Mouse (Mus musculus): Measurements from ENCODE around the gene Slc16a7. TPM values are rescaled to one million over a fixed set of nuclear protein-coding genes. Genes with fewer than 3 reads are reported as not detected.

Slc16a7 gene
- polyA plus RNA-seq, 1 experiment = 0.46 TPM

GRCm38 (mm10) chr10:125285386-125285785, 103.9 kb downstream of the Slc16a7 start:
- H3K27ac ChIP-seq (ENCODE audit: insufficient read depth, low read depth, low read length) = no peak overlapping the region
- no peaks in the 10 kb centered on the region for H3K27me3 ChIP-seq (ENCODE audit: control insufficient read depth, insufficient read depth, low read length)
- 61% methylated on average over 5 of the region's 5 CpGs for WGBS
- TF ChIP-seq CTCF (IDR thresholded peaks at IDR 0.05; ENCODE audit: extremely low read depth, insufficient read length, insufficient replicate concordance, low read depth, low read length) (no peak), POLR2A (IDR thresholded peaks at IDR 0.05; ENCODE audit: low read depth, low read length) (no peak)
- no peak overlapping the region for H3K4me3 ChIP-seq (ENCODE audit: low read depth, low read length)
- H3K4me1 ChIP-seq (ENCODE audit: control insufficient read depth, insufficient read depth, insufficient read length, low read length) = no peaks in the 10 kb centered on the region
- H3K36me3 ChIP-seq (ENCODE audit: control insufficient read depth, insufficient read depth, low read length) = no peaks in the 10 kb centered on the region

GRCm38 (mm10) chr10:125275149-125275848, 114.0 kb downstream of the Slc16a7 start:
- TF ChIP-seq CTCF (IDR thresholded peaks at IDR 0.05; ENCODE audit: extremely low read depth, insufficient read length, insufficient replicate concordance, low read depth, low read length) (no peak), POLR2A (IDR thresholded peaks at IDR 0.05; ENCODE audit: low read depth, low read length) (no peak)
- H3K4me3 ChIP-seq (ENCODE audit: low read depth, low read length) = no peak overlapping the region
- H3K27me3 ChIP-seq (ENCODE audit: control insufficient read depth, insufficient read depth, low read length) = no peaks in the 10 kb centered on the region
- H3K4me1 ChIP-seq (ENCODE audit: control insufficient read depth, insufficient read depth, insufficient read length, low read length) = no peaks in the 10 kb centered on the region
- no peak overlapping the region for H3K27ac ChIP-seq (ENCODE audit: insufficient read depth, low read depth, low read length)
- WGBS = 84% methylated on average over 12 of the region's 12 CpGs
- H3K36me3 ChIP-seq (ENCODE audit: control insufficient read depth, insufficient read depth, low read length) = no peaks in the 10 kb centered on the region

- H3K36me3 ChIP-seq (ENCODE audit: control insufficient read depth, insufficient read depth, low read length) = no peaks in the 10 kb centered on the region
- H3K4me1 ChIP-seq (ENCODE audit: control insufficient read depth, insufficient read depth, insufficient read length, low read length) = no peaks in the 10 kb centered on the region
- no peak overlapping the region for H3K27ac ChIP-seq (ENCODE audit: insufficient read depth, low read depth, low read length)
- no peak for TF ChIP-seq CTCF (IDR thresholded peaks at IDR 0.05; ENCODE audit: extremely low read depth, insufficient read length, insufficient replicate concordance, low read depth, low read length)
- TF ChIP-seq POLR2A (IDR thresholded peaks at IDR 0.05; ENCODE audit: low read depth, low read length) = no peak
- WGBS = 83% methylated on average over 5 of the region's 5 CpGs
- no peak overlapping the region for H3K4me3 ChIP-seq (ENCODE audit: low read depth, low read length)
- no peaks in the 10 kb centered on the region for H3K27me3 ChIP-seq (ENCODE audit: control insufficient read depth, insufficient read depth, low read length)
Observed at GRCm38 (mm10) chr10:125274519-125275148, 114.6 kb downstream of the Slc16a7 start.

GRCm38 (mm10) chr10:125273759-125274158, 115.5 kb downstream of the Slc16a7 start:
- no peak overlapping the region for H3K27ac ChIP-seq (ENCODE audit: insufficient read depth, low read depth, low read length)

GRCm38 (mm10) chr10:125271448-125271847, 117.8 kb downstream of the Slc16a7 start:
- Histone ChIP-seq H3K27ac (ENCODE audit: insufficient read depth, low read depth, low read length) (no peak overlapping the region), H3K4me1 (ENCODE audit: control insufficient read depth, insufficient read depth, insufficient read length, low read length) (peaks cover under 1% of the 10 kb centered on the region; the same call in 1 of the 2 replicates), H3K36me3 (ENCODE audit: control insufficient read depth, insufficient read depth, low read length) (no peaks in the 10 kb centered on the region), H3K27me3 (ENCODE audit: control insufficient read depth, insufficient read depth, low read length) (no peaks in the 10 kb centered on the region), H3K4me3 (ENCODE audit: low read depth, low read length) (no peak overlapping the region)
- 48% methylated on average over 5 of the region's 5 CpGs for WGBS
- TF ChIP-seq CTCF (IDR thresholded peaks at IDR 0.05; ENCODE audit: extremely low read depth, insufficient read length, insufficient replicate concordance, low read depth, low read length) (no peak), POLR2A (IDR thresholded peaks at IDR 0.05; ENCODE audit: low read depth, low read length) (no peak)

More at GRCm38 (mm10) chr10:125273759-125274158, 115.5 kb downstream of the Slc16a7 start:
- H3K4me1 ChIP-seq (ENCODE audit: control insufficient read depth, insufficient read depth, insufficient read length, low read length) = no peaks in the 10 kb centered on the region
- H3K4me3 ChIP-seq (ENCODE audit: low read depth, low read length) = no peak overlapping the region
- WGBS = 78% methylated on average over 7 of the region's 7 CpGs
- TF ChIP-seq CTCF (IDR thresholded peaks at IDR 0.05; ENCODE audit: extremely low read depth, insufficient read length, insufficient replicate concordance, low read depth, low read length) (no peak), POLR2A (IDR thresholded peaks at IDR 0.05; ENCODE audit: low read depth, low read length) (no peak)
- H3K36me3 ChIP-seq (ENCODE audit: control insufficient read depth, insufficient read depth, low read length) = no peaks in the 10 kb centered on the region
- H3K27me3 ChIP-seq (ENCODE audit: control insufficient read depth, insufficient read depth, low read length) = no peaks in the 10 kb centered on the region

- Histone ChIP-seq H3K36me3 (ENCODE audit: control insufficient read depth, insufficient read depth, low read length) (no peaks in the 10 kb centered on the region), H3K4me3 (ENCODE audit: low read depth, low read length) (no peak overlapping the region), H3K4me1 (ENCODE audit: control insufficient read depth, insufficient read depth, insufficient read length, low read length) (peaks cover 5% of the 10 kb centered on the region; the same call in 1 of the 2 replicates), H3K27ac (ENCODE audit: insufficient read depth, low read depth, low read length) (no peak overlapping the region), H3K27me3 (ENCODE audit: control insufficient read depth, insufficient read depth, low read length) (no peaks in the 10 kb centered on the region)
- TF ChIP-seq POLR2A (IDR thresholded peaks at IDR 0.05; ENCODE audit: low read depth, low read length) = no peak
- no peak for TF ChIP-seq CTCF (IDR thresholded peaks at IDR 0.05; ENCODE audit: extremely low read depth, insufficient read length, insufficient replicate concordance, low read depth, low read length)
- 15% methylated on average over 5 of the region's 5 CpGs for WGBS
Observed at GRCm38 (mm10) chr10:125270266-125270665, 119.0 kb downstream of the Slc16a7 start.

GRCm38 (mm10) chr10:125266322-125266721, 122.9 kb downstream of the Slc16a7 start:
- H3K36me3 ChIP-seq (ENCODE audit: control insufficient read depth, insufficient read depth, low read length) = no peaks in the 10 kb centered on the region
- TF ChIP-seq POLR2A (IDR thresholded peaks at IDR 0.05; ENCODE audit: low read depth, low read length) (no peak), CTCF (IDR thresholded peaks at IDR 0.05; ENCODE audit: extremely low read depth, insufficient read length, insufficient replicate concordance, low read depth, low read length) (no peak)
- H3K4me3 ChIP-seq (ENCODE audit: low read depth, low read length) = no peak overlapping the region
- peaks cover 5% of the 10 kb centered on the region; the same call in 1 of the 2 replicates for H3K4me1 ChIP-seq (ENCODE audit: control insufficient read depth, insufficient read depth, insufficient read length, low read length)
- H3K27me3 ChIP-seq (ENCODE audit: control insufficient read depth, insufficient read depth, low read length) = no peaks in the 10 kb centered on the region; the same call in 1 of the 2 replicates
- H3K27ac ChIP-seq (ENCODE audit: insufficient read depth, low read depth, low read length) = peak overlapping the region; percentile 34; the same call in 1 of the 2 replicates
- 16% methylated on average over 4 of the region's 4 CpGs for WGBS
